Mouse (Mus musculus) hindbrain, embryonic 15.5 days (tissue): ENCODE data around the gene Otulin. TPM values are rescaled to one million over a fixed set of nuclear protein-coding genes. Genes with fewer than 3 reads are reported as not detected.

Experiments used
- microRNA-seq: library from miRNA; unstranded; fragments of <30 nt; microRNA quantifications from one replicate; pipeline ENCODE4, GENCODE M21; 2016
- polyA plus RNA-seq: library from polyadenylated mRNA; unstranded; fragments of >200 nt; fragmentation: Nextera tagmentation; extraction: Ambion mirVana; gene quantifications from 2 replicates; pipeline ENCODE4 v1.2.1, GENCODE M21; 2015

The Otulin gene
- polyA plus RNA-seq, 1 experiment from 2014 or later = 23.5 TPM

Small RNA genes within 50 kb of the gene (microRNA-seq; reads per million reads assigned to microRNA genes)
- gene Mir7117 = 0.87 reads per million

Other genes starting within 250 kb of the Otulin start
- gene Ank, start 164.0 kb downstream of the Otulin start, polyA plus RNA-seq = 16.5 and 17.9 TPM in 2 replicates
- 10.6 and 12.8 TPM in 2 replicates for gene Otulinl, start 50.9 kb upstream of the Otulin start, polyA plus RNA-seq